Mouse (Mus musculus) brain, embryonic 14.5 days (tissue): ENCODE measurements around the gene Samhd1.

Source experiments
- CTCF ChIP-seq: fragments of 200-500 bp; IDR thresholded peaks from 2 replicates; pipeline ENCODE4 v1.5.1; 2012; ENCODE audit warnings: inconsistent platforms, mild to moderate bottlenecking, moderate library complexity, borderline replicate concordance; ENCODE audit not compliant: insufficient read depth, insufficient read length; ENCODE audit errors: extremely low read depth
- POLR2A ChIP-seq: fragments of 200-500 bp; IDR thresholded peaks from 2 replicates; pipeline ENCODE4 v1.6.1; 2012; ENCODE audit warnings: mild to moderate bottlenecking, inconsistent platforms, borderline replicate concordance; ENCODE audit not compliant: poor library complexity, insufficient read depth, insufficient read length, severe bottlenecking; ENCODE audit errors: extremely low read depth

DNA sequence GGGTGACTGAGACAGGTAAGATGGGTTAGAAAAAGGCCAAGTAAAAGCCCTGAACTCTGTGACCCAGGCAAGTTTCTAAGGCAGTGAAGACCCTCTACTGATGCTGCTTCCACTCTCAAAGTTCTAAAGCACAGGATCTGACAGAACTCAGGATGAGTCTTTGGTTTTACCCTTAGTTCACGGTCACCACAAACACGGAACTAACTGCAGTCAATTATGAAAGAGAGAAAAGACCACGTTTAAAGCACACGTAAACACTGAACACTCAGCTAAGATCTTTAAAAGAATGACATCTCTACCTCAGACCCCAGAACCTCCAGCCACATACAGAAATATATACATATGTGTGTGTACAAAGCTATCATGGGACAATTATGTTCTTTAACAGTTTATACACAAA lies 6.0 kb downstream of the Samhd1 start:
- TF ChIP-seq CTCF (no peak), POLR2A (no peak)
